Mouse (Mus musculus): ENCODE measurements around the gene Cadm1. TPM values are rescaled to one million over a fixed set of nuclear protein-coding genes. Genes with fewer than 3 reads are reported as not detected.

The Cadm1 gene
- polyA plus RNA-seq, 1 experiment: 9.3 TPM

GRCm38 (mm10) chr9:47516238-47516637 lies 13.7 kb upstream of the Cadm1 start:
- TF ChIP-seq POLR2A (IDR thresholded peaks at IDR 0.05; ENCODE audit: insufficient read length, low read depth) (no peak), USF1 (IDR thresholded peaks at IDR 0.05; ENCODE audit: low read depth) (no peak)
- no peak overlapping the region for H3K4me2 ChIP-seq (ENCODE audit: low read depth)
- no peak overlapping the region for H3ac ChIP-seq (ENCODE audit: control insufficient read depth, insufficient read length)
- no peaks in the 10 kb centered on the region for H3K79me2 ChIP-seq (ENCODE audit: control insufficient read depth, insufficient read depth)
- no peak overlapping the region for H3K4me3 ChIP-seq
- no peaks in the 10 kb centered on the region for H3K36me3 ChIP-seq (ENCODE audit: control insufficient read depth, insufficient read depth)
- H3K27me3 ChIP-seq (ENCODE audit: control insufficient read depth, insufficient read depth, insufficient read length): peaks cover 26% of the 10 kb centered on the region

- H3K4me2 ChIP-seq (ENCODE audit: low read depth): no peak overlapping the region
- H3K27me3 ChIP-seq (ENCODE audit: control insufficient read depth, insufficient read depth, insufficient read length): no peaks in the 10 kb centered on the region
- peaks cover 8% of the 10 kb centered on the region for H3K79me2 ChIP-seq (ENCODE audit: control insufficient read depth, insufficient read depth)
- no peak overlapping the region for H3ac ChIP-seq (ENCODE audit: control insufficient read depth, insufficient read length)
- no peak for TF ChIP-seq E2F4 (IDR thresholded peaks at IDR 0.05; ENCODE audit: insufficient read depth)
- TF ChIP-seq TCF3 (IDR thresholded peaks at IDR 0.05; ENCODE audit: insufficient read length, low read depth): no peak
- no peak for TF ChIP-seq POLR2AphosphoS2 (IDR thresholded peaks at IDR 0.05; ENCODE audit: insufficient read length, low read depth)
- TF ChIP-seq MYOD1 (IDR thresholded peaks at IDR 0.05; ENCODE audit: control insufficient read depth in 1 of 3, insufficient read length in 2 of 3, low read depth in 2 of 3): no peak
- H3K4me3 ChIP-seq: no peak overlapping the region
- no peaks in the 10 kb centered on the region for H3K36me3 ChIP-seq (ENCODE audit: control insufficient read depth, insufficient read depth)
Observed at GRCm38 (mm10) chr9:47527290-47527689, 2.7 kb upstream of the Cadm1 start.

- TF ChIP-seq POLR2AphosphoS2 (IDR thresholded peaks at IDR 0.05; ENCODE audit: insufficient read length, low read depth) (no peak), SRF (IDR thresholded peaks at IDR 0.05; ENCODE audit: control insufficient read depth, insufficient read length, low read depth) (no peak), MYOD1 (IDR thresholded peaks at IDR 0.05; ENCODE audit: control insufficient read depth in 1 of 3, insufficient read length in 2 of 3, low read depth in 2 of 3) (no peak), USF1 (IDR thresholded peaks at IDR 0.05; ENCODE audit: low read depth) (no peak), TCF3 (IDR thresholded peaks at IDR 0.05; ENCODE audit: insufficient read length, low read depth) (no peak), MAX (IDR thresholded peaks at IDR 0.05; ENCODE audit: low read depth) (no peak), POLR2A (IDR thresholded peaks at IDR 0.05; ENCODE audit: insufficient read length, low read depth) (no peak), TCF12 (IDR thresholded peaks at IDR 0.05; ENCODE audit: insufficient read depth, poor library complexity, severe bottlenecking) (no peak), REST (IDR thresholded peaks at IDR 0.05; ENCODE audit: insufficient read depth, insufficient read length) (no peak), CEBPB (IDR thresholded peaks at IDR 0.05; ENCODE audit: insufficient read depth, poor library complexity, severe bottlenecking) (no peak), MYOG (IDR thresholded peaks at IDR 0.05; ENCODE audit: control insufficient read depth in 1 of 3, insufficient read depth in 1 of 3, insufficient read length in 2 of 3, low read depth in 2 of 3) (no peak), E2F4 (IDR thresholded peaks at IDR 0.05; ENCODE audit: insufficient read depth) (no peak)
- Histone ChIP-seq H3K4me2 (ENCODE audit: low read depth) (no peak overlapping the region), H3K4me3 (no peak overlapping the region), H3K27me3 (ENCODE audit: control insufficient read depth, insufficient read depth, insufficient read length) (no peaks in the 10 kb centered on the region), H3K79me2 (ENCODE audit: control insufficient read depth, insufficient read depth) (peaks cover 12% of the 10 kb centered on the region), H3K36me3 (ENCODE audit: control insufficient read depth, insufficient read depth) (no peaks in the 10 kb centered on the region), H3ac (ENCODE audit: control insufficient read depth, insufficient read length) (no peak overlapping the region)
Observed at GRCm38 (mm10) chr9:47527741-47528140, 2.2 kb upstream of the Cadm1 start.

DNA sequence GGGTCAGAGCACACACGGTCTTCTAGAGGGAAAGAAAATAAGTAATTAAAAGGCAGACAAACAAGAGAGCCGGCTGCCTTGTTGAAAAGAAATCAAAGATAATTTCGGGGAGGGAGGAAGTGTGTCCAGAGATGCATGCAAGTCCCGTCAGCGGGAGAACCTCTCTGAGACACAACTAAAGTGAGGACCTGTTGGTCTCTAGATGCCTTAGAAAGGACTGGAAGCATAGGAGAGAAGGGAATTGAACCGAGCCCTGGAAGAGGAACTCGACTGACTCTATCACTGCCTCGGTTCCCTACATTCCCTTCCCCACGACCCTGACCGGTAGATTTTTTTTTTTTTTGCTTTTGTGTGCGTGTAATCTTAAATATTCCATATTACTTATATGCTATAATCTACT lies 791 bp upstream of the Cadm1 start:
- Histone ChIP-seq H3K27me3 (ENCODE audit: control insufficient read depth, insufficient read depth, insufficient read length) (no peaks in the 10 kb centered on the region), H3K4me3 (peak overlapping the region; percentile 60), H3K79me2 (ENCODE audit: control insufficient read depth, insufficient read depth) (peaks cover 23% of the 10 kb centered on the region)

DNA sequence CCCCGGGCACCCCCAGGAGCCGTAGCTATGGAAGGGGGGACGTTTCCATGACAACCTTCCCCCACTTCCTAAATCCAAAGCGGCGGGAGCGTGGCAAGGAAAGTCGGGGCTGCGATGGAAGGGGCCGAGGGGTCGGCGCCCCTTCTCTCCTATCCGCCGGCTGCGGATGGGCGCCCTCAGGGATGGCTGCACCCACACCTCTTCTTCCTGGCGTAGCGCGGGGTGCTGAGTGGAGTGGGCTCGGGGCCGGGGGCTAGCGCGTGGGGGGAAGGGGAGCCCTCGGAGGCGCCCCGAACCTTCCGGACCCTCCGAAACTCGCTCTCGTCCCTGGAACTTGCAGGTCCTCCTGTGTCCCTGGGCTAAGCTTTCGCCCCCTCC lies 560 bp downstream of the Cadm1 start:
- TF ChIP-seq SRF (IDR thresholded peaks at IDR 0.05; ENCODE audit: control insufficient read depth, insufficient read length, low read depth): no peak
- TF ChIP-seq TCF3 (IDR thresholded peaks at IDR 0.05; ENCODE audit: insufficient read length, low read depth): no peak
- no peak for TF ChIP-seq MAX (IDR thresholded peaks at IDR 0.05; ENCODE audit: low read depth)
- no peak for TF ChIP-seq POLR2AphosphoS2 (IDR thresholded peaks at IDR 0.05; ENCODE audit: insufficient read length, low read depth)
- no peak for TF ChIP-seq MYOD1 (IDR thresholded peaks at IDR 0.05; ENCODE audit: control insufficient read depth in 1 of 3, insufficient read length in 2 of 3, low read depth in 2 of 3)
- Histone ChIP-seq H3K36me3 (ENCODE audit: control insufficient read depth, insufficient read depth) (no peaks in the 10 kb centered on the region), H3ac (ENCODE audit: control insufficient read depth, insufficient read length) (peak overlapping the region; percentile 49), H3K27me3 (ENCODE audit: control insufficient read depth, insufficient read depth, insufficient read length) (no peaks in the 10 kb centered on the region), H3K4me3 (peak overlapping the region; percentile 60), H3K4me2 (ENCODE audit: low read depth) (peak overlapping the region; percentile 81), H3K79me2 (ENCODE audit: control insufficient read depth, insufficient read depth) (peaks cover 35% of the 10 kb centered on the region)

More for the DNA sequence above, 791 bp upstream of the Cadm1 start:
- Histone ChIP-seq H3K4me2 (ENCODE audit: low read depth) (peak overlapping the region; percentile 87), H3K36me3 (ENCODE audit: control insufficient read depth, insufficient read depth) (no peaks in the 10 kb centered on the region), H3ac (ENCODE audit: control insufficient read depth, insufficient read length) (no peak overlapping the region)
- TF ChIP-seq TCF12 (IDR thresholded peaks at IDR 0.05; ENCODE audit: insufficient read depth, poor library complexity, severe bottlenecking): no peak
- no peak for TF ChIP-seq MYOD1 (IDR thresholded peaks at IDR 0.05; ENCODE audit: control insufficient read depth in 1 of 3, insufficient read length in 2 of 3, low read depth in 2 of 3)
- no peak for TF ChIP-seq POLR2A (IDR thresholded peaks at IDR 0.05; ENCODE audit: insufficient read length, low read depth)
- TF ChIP-seq CEBPB (IDR thresholded peaks at IDR 0.05; ENCODE audit: insufficient read depth, poor library complexity, severe bottlenecking): no peak
- TF ChIP-seq TCF3 (IDR thresholded peaks at IDR 0.05; ENCODE audit: insufficient read length, low read depth): no peak
- no peak for TF ChIP-seq MYOG (IDR thresholded peaks at IDR 0.05; ENCODE audit: control insufficient read depth in 1 of 3, insufficient read depth in 1 of 3, insufficient read length in 2 of 3, low read depth in 2 of 3)
- no peak for TF ChIP-seq POLR2AphosphoS2 (IDR thresholded peaks at IDR 0.05; ENCODE audit: insufficient read length, low read depth)
